Mouse (Mus musculus) limb, embryonic 13.5 days (tissue): ENCODE measurements around the gene Ptprm. TPM values are rescaled to one million over a fixed set of nuclear protein-coding genes. Genes with fewer than 3 reads are reported as not detected.
A peak's percentile ranks its signal among the peaks of the same experiment; 100 is the strongest.
"Not testable (repeated sequence)": the region's sequence is repeated elsewhere in the genome, so short reads cannot be mapped to it uniquely, and the experiment has no call there.

Experiments used
- ATAC-seq: fragments of 200-750 bp; cut with Nextera tagmentation; 2 replicates; pipeline ENCODE4 v1.8.0; 2017; ENCODE audit warnings: low read depth, moderate number of reproducible peaks, moderate TSS enrichment; ENCODE audit not compliant: low FRiP score
- H3K27ac ChIP-seq: fragments of 300-500 bp; sonication (generic); 2 replicates; pipeline ENCODE4 v1.5.1; 2015; ENCODE audit warnings: inconsistent platforms, mild to moderate bottlenecking, moderate library complexity
- H3K27me3 ChIP-seq: fragments of 300-500 bp; sonication (generic); 2 replicates; pipeline ENCODE4 v1.6.1; 2015; ENCODE audit warnings: mild to moderate bottlenecking, inconsistent platforms
- H3K36me3 ChIP-seq: fragments of 300-500 bp; sonication (generic); 2 replicates; pipeline ENCODE4 v1.6.1; 2015; ENCODE audit warnings: inconsistent platforms, mild to moderate bottlenecking, moderate library complexity
- H3K4me1 ChIP-seq: fragments of 300-500 bp; sonication (generic); 2 replicates; pipeline ENCODE4 v1.6.1; 2015; ENCODE audit warnings: inconsistent platforms
- H3K4me2 ChIP-seq: fragments of 300-500 bp; sonication (generic); replicated peaks from 2 replicates; pipeline ENCODE4 v1.6.1; 2015; ENCODE audit warnings: inconsistent platforms, mild to moderate bottlenecking, moderate library complexity
- H3K4me3 ChIP-seq: fragments of 300-500 bp; sonication (generic); 2 replicates; pipeline ENCODE4 v1.5.1; 2015; ENCODE audit warnings: moderate library complexity, mild to moderate bottlenecking, inconsistent platforms
- H3K9ac ChIP-seq: fragments of 300-500 bp; sonication (generic); 2 replicates; pipeline ENCODE4 v1.6.1; 2015; ENCODE audit warnings: mild to moderate bottlenecking, inconsistent platforms
- H3K9me3 ChIP-seq: fragments of 300-500 bp; sonication (generic); 2 replicates; pipeline ENCODE4 v1.6.1; 2016; ENCODE audit warnings: inconsistent platforms
- whole genome bisulfite sequencing: fragments of 180-500 bp; shearing (Covaris S2); methylation state at CpG from one replicate; pipeline ENCODE4 v1.1.7; 2015; 5-methylcytosine and 5-hydroxymethylcytosine counted together
- polyA plus RNA-seq: library from polyadenylated mRNA; unstranded; fragments of >200 nt; fragmentation: Nextera tagmentation; extraction: Ambion mirVana; gene quantifications from 2 replicates; pipeline ENCODE4 v1.2.1, GENCODE M21; 2015

Ptprm gene
- polyA plus RNA-seq, 1 experiment from 2014 or later = 14.9 TPM

DNA sequence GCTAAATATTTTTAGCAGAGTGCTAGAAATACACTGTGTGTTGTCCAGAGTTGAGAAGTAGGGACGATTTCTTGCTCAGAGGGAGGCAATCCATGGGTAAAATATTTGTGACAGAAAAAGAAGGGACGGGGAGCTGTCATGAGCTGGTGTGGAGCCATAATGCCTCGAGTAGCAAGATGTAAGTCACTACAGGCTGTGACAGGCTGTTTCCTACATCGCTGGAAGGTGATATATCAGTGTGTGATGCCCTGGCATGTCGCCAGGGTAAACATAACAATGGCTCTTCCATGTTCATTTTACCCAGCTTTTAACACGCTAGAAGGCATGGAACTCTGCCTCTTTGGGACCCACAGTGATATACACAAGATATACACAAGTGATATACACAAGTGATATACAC, 476.7 kb downstream of the Ptprm start:
- ATAC-seq = no peak
- no peaks in the 10 kb centered on the region for H3K27me3 ChIP-seq
- H3K4me1 ChIP-seq = peaks cover 15% of the 10 kb centered on the region
- H3K9me3 ChIP-seq = no peaks in the 10 kb centered on the region
- H3K36me3 ChIP-seq = no peaks in the 10 kb centered on the region
- no peak overlapping the region for H3K4me2 ChIP-seq
- no peak overlapping the region for H3K9ac ChIP-seq
- 58% methylated on average over 6 of the region's 6 CpGs for WGBS
- H3K27ac ChIP-seq = no peak overlapping the region
- H3K4me3 ChIP-seq = no peak overlapping the region

DNA sequence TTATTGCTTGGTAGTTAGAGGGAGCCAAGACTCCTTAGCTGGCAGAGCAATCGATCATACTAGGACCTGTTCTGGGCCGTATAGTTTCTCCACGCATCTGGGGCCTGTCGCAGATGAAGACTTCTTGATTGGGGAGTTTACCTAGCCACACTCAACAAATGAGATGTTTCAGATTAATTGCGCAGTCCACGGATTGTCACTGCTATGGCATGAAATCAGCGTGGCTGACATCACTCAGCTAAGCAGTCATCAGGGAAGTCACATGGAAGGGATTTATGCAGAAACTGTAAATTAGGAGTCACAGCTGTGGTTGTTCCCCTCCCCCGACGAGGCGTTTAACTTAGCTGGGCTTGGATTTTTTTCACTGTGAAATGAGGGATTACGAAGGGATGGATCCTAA, 479.4 kb downstream of the Ptprm start:
- Histone ChIP-seq H3K9ac (no peak overlapping the region), H3K4me1 (peaks cover 15% of the 10 kb centered on the region), H3K4me2 (no peak overlapping the region), H3K4me3 (no peak overlapping the region), H3K27me3 (no peaks in the 10 kb centered on the region), H3K9me3 (no peaks in the 10 kb centered on the region), H3K36me3 (no peaks in the 10 kb centered on the region), H3K27ac (no peak overlapping the region)
- no peak for ATAC-seq
- WGBS = 60% methylated on average over 11 of the region's 11 CpGs

DNA sequence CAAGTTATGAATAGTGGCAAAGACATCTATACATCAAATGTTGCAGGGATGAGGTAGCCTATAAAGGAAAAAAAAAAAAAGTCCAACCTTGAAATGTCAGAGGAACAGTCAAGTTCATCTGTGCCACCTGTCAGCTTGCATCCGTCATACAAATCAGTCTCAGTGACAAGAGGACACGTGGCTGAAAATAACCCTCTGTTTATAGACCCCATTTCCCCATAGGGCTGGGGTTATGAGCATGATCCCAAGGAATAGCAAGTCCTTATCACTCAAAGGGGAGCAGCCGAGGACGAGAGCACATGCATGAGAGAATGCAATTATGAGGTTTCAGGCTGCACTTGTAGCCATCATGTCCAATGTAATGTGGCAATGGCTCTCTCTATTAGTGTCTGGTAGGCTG, 482.9 kb downstream of the Ptprm start:
- no peak for ATAC-seq
- H3K4me2 ChIP-seq = no peak overlapping the region

DNA sequence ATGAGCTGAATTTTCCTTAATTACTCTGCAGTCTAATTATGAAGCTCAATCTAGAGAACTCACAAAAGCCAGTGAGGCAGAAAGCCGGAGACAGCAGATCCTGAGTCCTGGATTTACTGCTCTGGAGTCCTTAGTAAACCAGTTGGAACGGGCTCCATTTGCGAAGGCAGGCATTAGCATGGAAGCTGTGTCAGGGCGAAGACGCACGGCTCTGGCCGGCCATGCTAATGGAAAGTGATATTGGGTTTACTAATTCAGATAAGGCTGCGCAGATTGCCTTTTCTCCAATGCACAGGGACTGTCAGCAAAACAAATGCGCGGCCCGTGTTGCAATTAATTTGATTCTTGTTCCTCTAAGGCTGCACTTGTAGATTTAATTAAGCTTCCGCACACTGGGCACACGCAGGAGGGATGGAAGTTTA, 484.7 kb downstream of the Ptprm start:
- Histone ChIP-seq H3K9ac (no peak overlapping the region), H3K4me3 (no peak overlapping the region), H3K4me2 (peak overlapping the region; percentile 41), H3K27ac (no peak overlapping the region), H3K4me1 (peaks cover 19% of the 10 kb centered on the region), H3K36me3 (no peaks in the 10 kb centered on the region), H3K27me3 (no peaks in the 10 kb centered on the region), H3K9me3 (no peaks in the 10 kb centered on the region)
- ATAC-seq = no peak
- 40% methylated on average over 13 of the region's 13 CpGs for WGBS

More for the DNA sequence above, 482.9 kb downstream of the Ptprm start:
- WGBS = 85% methylated on average over 4 of the region's 4 CpGs
- Histone ChIP-seq H3K4me3 (no peak overlapping the region), H3K9me3 (no peaks in the 10 kb centered on the region), H3K9ac (no peak overlapping the region), H3K4me1 (peaks cover 22% of the 10 kb centered on the region), H3K27ac (no peak overlapping the region), H3K27me3 (no peaks in the 10 kb centered on the region), H3K36me3 (no peaks in the 10 kb centered on the region)

DNA sequence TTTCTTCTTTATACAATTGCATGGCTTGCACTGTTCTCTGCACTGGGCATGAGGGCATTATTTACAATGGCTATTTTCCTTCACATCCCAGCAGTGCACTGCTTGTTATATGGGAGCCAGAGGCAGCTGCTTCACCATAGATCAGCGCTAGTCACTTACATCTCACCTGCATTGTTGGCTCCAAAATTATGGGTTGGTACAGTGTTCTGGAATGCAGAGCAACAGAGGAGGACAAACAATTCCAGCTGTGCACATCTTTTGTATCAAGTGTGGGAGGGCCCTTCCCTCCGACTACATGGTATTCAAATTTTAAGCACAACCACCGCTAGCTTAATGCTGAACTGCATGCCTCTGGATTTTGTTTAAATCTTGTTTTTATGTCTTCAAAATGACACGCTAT, 489.8 kb downstream of the Ptprm start:
- Histone ChIP-seq H3K4me2 (no peak overlapping the region), H3K9me3 (no peaks in the 10 kb centered on the region), H3K4me1 (peaks cover 13% of the 10 kb centered on the region), H3K27me3 (no peaks in the 10 kb centered on the region), H3K9ac (no peak overlapping the region), H3K36me3 (no peaks in the 10 kb centered on the region), H3K4me3 (no peak overlapping the region), H3K27ac (no peak overlapping the region)
- ATAC-seq = no peak
- WGBS = 55% methylated on average over 4 of the region's 4 CpGs

DNA sequence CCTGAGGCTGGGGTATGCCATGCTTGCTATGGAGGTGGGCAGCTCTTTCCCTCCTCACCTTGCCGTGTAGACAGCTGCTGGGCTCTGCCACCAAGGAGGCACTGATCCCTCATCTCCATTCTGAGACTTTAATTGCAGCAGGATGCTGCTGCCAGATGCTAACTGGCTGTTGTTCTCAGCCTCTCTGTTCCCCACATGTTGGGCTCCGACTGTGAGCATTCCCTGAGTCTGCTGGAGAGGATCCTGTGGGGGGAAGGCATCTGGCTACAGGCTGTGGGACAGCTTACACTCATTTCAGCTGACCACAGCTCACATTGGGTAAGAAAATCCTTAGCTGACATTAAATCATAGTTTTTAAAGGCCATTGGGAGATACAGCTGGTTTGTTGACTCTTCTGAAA, 492.7 kb downstream of the Ptprm start:
- no peaks in the 10 kb centered on the region for H3K36me3 ChIP-seq
- H3K9me3 ChIP-seq = no peaks in the 10 kb centered on the region
- H3K27me3 ChIP-seq = no peaks in the 10 kb centered on the region
- peaks cover 21% of the 10 kb centered on the region for H3K4me1 ChIP-seq
- no peak overlapping the region for H3K4me3 ChIP-seq
- ATAC-seq = no peak
- no peak overlapping the region for H3K9ac ChIP-seq
- WGBS = 12% methylated on average over 2 of the region's 2 CpGs
- no peak overlapping the region for H3K27ac ChIP-seq
- H3K4me2 ChIP-seq = no peak overlapping the region

DNA sequence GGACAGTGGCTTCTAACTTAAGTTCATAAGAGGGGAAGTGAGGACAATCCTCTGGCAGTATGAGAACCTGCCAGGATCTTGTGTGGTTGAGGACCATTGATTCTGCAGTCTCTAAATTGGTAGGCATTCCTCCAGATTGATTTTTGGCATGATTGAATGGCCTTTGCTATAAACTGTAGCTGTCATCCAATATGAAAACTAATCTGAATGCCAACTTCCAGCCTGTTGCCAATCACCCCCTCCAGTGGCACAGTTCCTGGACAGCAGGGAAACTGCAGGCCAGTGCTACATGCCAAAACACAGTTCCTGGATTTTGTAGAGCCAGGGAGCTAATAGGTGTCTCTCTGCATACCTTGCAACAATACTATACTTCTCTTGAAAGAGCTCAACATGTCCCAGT, 495.5 kb downstream of the Ptprm start:
- no peak overlapping the region for H3K4me3 ChIP-seq
- H3K27ac ChIP-seq = no peak overlapping the region
- H3K27me3 ChIP-seq = no peaks in the 10 kb centered on the region
- no peak for ATAC-seq
- H3K4me1 ChIP-seq = peaks cover 17% of the 10 kb centered on the region
- H3K9ac ChIP-seq = no peak overlapping the region
- H3K4me2 ChIP-seq = no peak overlapping the region
- H3K36me3 ChIP-seq = no peaks in the 10 kb centered on the region
- H3K9me3 ChIP-seq = no peaks in the 10 kb centered on the region

DNA sequence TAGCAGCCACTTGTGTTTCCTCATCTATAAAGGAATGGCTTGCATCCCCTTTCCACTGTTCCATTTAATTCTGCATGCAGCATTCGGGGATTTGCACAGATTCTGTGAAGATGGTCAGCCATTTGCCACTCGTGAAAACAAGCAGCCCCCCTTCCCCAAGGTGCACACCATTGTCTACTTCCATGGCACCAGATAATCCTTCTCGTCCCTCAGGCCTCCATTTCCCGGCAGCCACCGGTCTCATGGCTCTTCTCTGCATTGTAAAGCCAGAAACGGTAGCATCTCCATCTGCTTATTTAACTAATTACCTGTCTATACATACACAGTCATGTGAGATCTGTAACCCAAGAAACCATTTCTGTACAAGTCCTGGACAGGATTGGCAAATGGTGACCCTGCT, 501.8 kb downstream of the Ptprm start:
- H3K9me3 ChIP-seq = no peaks in the 10 kb centered on the region
- WGBS = 89% methylated on average over 6 of the region's 6 CpGs
- ATAC-seq = no peak
- H3K27ac ChIP-seq = no peak overlapping the region
- peaks cover 8% of the 10 kb centered on the region for H3K4me1 ChIP-seq
- no peak overlapping the region for H3K4me3 ChIP-seq
- no peaks in the 10 kb centered on the region for H3K36me3 ChIP-seq
- H3K4me2 ChIP-seq = no peak overlapping the region
- H3K9ac ChIP-seq = no peak overlapping the region
- no peaks in the 10 kb centered on the region for H3K27me3 ChIP-seq

DNA sequence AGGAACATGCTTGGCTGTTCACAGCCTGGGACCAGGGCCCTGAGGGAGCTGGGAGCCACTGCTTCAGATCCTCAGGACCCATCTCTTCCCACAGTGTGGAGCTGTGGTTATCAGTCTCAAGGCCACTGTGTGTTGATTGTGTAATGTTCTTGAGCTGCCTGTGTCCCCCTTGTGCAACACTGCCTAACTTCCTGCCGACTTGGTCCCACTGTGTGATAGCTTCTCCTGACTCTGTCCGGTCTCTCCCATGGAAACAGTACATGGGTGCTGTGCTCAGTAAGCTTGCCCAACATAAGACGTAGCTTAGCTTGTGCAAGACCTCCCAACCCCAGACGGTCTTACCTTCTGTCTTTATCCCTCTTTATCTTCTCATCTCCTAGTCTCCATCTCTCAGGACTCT, 507.2 kb downstream of the Ptprm start:
- H3K36me3 ChIP-seq, ATAC-seq, H3K27ac ChIP-seq, H3K4me1 ChIP-seq, H3K9me3 ChIP-seq, H3K4me3 ChIP-seq, H3K9ac ChIP-seq, H3K4me2 ChIP-seq: not testable (repeated sequence)
- H3K27me3 ChIP-seq = peaks cover 12% of the 10 kb centered on the region
- WGBS = 89% methylated on average over 4 of the region's 4 CpGs

DNA sequence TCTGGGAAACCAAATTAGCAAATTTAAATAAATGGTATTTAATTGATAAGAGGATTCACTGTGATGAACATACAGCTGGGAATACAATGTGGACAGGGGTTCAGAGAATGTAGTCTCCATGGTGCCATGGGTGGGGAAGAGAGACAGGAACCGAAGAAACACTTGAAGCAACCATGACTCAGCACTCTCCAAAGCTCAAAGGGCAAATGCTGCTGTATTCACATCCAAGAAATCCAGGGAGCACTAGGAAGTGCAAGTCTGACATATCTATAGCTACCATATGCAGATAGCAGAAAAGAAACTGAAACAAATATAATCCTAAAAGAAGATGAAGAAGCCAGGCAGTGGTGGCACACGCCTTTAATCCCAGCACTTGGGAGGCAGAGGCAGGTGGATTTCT, 531.9 kb downstream of the Ptprm start:
- H3K27me3 ChIP-seq = no peaks in the 10 kb centered on the region
- H3K4me2 ChIP-seq = no peak overlapping the region
- ATAC-seq = no peak
- H3K9me3 ChIP-seq = no peaks in the 10 kb centered on the region
- no peaks in the 10 kb centered on the region for H3K36me3 ChIP-seq
- H3K27ac ChIP-seq = no peak overlapping the region
- no peaks in the 10 kb centered on the region for H3K4me1 ChIP-seq
- no peak overlapping the region for H3K4me3 ChIP-seq
- no peak overlapping the region for H3K9ac ChIP-seq
- WGBS = 81% methylated on average over 2 of the region's 2 CpGs

DNA sequence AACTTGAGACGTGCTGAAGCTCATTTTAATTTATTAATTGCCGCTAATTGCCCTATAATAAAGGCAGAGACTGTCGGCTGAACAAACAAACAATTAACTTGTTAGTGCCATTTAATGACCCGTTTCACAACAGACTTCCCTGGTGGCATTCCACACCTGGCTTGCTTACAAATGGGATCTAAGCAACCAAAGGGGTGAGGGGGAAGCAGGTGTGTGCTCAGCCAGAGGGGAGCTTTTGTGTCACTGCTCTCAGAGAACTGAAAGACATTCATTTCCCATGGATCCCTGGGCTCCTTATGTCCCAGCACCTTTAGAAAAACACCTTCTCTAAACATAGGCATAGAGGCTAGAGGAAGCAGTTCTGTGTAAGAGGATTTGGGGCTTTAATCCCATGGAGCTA, 536.9 kb downstream of the Ptprm start:
- no peaks in the 10 kb centered on the region for H3K4me1 ChIP-seq
- 30% methylated on average over 4 of the region's 4 CpGs for WGBS
- H3K9ac ChIP-seq = no peak overlapping the region
- H3K27ac ChIP-seq = no peak overlapping the region
- no peaks in the 10 kb centered on the region for H3K9me3 ChIP-seq
- ATAC-seq = no peak
- no peak overlapping the region for H3K4me3 ChIP-seq
- no peak overlapping the region for H3K4me2 ChIP-seq
- H3K27me3 ChIP-seq = no peaks in the 10 kb centered on the region
- H3K36me3 ChIP-seq = no peaks in the 10 kb centered on the region

DNA sequence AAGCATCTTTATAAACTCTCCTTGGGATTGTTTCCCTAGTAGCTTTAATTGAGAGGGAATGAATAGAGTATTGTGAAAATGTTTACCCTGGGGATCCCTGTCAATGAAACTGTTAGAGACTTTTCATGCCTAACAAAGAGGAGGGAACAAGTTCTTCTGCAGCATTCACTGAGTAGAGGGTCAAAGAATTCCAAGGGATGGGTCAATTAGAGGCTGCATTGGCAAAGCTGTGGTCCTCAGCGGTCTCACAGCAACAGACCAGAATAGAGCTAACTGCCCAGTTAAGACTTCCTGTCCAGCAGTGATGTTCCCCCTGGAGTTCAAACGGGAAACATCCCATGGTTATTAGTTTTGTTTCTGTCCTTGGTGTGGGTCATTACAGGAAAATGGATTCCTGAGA, 538.3 kb downstream of the Ptprm start:
- Histone ChIP-seq H3K27ac (no peak overlapping the region), H3K9ac (no peak overlapping the region), H3K36me3 (no peaks in the 10 kb centered on the region), H3K9me3 (no peaks in the 10 kb centered on the region), H3K27me3 (no peaks in the 10 kb centered on the region), H3K4me1 (no peaks in the 10 kb centered on the region), H3K4me3 (no peak overlapping the region), H3K4me2 (no peak overlapping the region)
- WGBS = 55% methylated on average over 2 of the region's 2 CpGs
- no peak for ATAC-seq

DNA sequence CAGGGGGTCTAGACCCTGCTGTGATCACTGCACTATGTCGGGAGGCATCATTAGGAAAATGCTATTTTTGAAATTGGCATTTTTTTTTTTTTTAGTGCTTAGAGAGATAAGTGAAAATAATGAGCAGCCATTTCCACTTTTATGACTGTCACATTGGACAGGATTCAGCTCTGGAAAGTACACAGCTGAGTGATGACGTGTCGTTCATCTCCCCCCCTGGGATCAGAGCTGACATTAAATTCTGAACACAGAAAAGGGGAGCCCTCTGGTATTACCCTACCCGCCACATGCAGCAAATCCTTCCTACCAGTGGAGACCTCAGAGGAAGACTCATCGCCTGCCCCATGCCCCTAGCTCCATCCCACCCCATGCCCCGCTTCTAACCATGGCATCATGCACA, 540.5 kb downstream of the Ptprm start:
- Histone ChIP-seq H3K9me3 (no peaks in the 10 kb centered on the region), H3K4me2 (no peak overlapping the region), H3K9ac (no peak overlapping the region), H3K27me3 (no peaks in the 10 kb centered on the region), H3K4me1 (no peaks in the 10 kb centered on the region), H3K27ac (no peak overlapping the region), H3K4me3 (no peak overlapping the region), H3K36me3 (no peaks in the 10 kb centered on the region)
- ATAC-seq = no peak
- 74% methylated on average over 6 of the region's 6 CpGs for WGBS
